Mouse (Mus musculus): ENCODE results near the gene Mns1. TPM values are rescaled to one million over a fixed set of nuclear protein-coding genes. Genes with fewer than 3 reads are reported as not detected.

Mns1 gene
- polyA plus RNA-seq, 1 experiment from 2014 or later: 28.6 TPM

DNA sequence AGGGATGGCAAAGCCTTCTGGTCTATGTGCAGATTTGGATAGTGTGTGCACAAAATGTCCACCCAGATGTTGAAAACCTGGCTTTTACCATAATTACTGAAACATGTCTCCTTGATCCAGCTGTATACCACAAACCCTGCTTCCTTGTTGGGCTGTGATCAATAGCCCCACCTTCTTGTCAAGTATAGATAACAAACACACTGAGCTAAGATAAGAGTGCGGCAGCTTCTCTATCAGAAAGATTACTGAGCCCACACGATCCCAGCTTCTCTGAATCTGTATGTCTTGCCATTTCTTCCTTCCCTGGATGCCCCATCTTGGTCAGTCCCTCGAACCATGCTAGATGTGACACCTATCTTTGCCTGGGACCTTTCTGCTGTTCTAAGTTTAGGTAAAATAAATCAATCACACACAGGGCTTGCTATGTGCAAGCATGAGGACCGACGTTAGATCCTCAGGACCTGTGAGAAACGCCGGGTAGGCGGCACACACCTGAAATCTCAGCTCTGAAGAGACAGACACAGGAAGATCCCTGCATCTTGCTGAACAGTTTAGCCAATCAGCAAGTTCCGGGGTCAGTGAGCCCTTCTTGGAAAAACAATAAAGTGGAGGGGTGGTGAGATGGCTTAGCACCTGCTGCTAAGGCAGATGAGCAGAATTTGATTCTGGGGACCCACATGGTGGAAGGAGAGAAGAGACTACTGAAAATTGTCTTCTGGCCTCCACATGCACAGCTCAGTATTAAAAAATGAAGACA is 31.8 kb upstream of the Mns1 start:
- WGBS: 95% methylated on average over 9 of the region's 9 CpGs
- ATAC-seq (ENCODE audit: low FRiP score, low read depth): no peak
- no peaks in the 10 kb centered on the region for H3K27me3 ChIP-seq (replicated peaks)
- H3K4me2 ChIP-seq (replicated peaks): no peak overlapping the region
- H3K4me1 ChIP-seq: peaks cover 5% of the 10 kb centered on the region
- no peaks in the 10 kb centered on the region for H3K9me3 ChIP-seq
- H3K9ac ChIP-seq: no peak overlapping the region
- H3K36me3 ChIP-seq: no peaks in the 10 kb centered on the region
- no peak overlapping the region for H3K4me3 ChIP-seq
- H3K27ac ChIP-seq: no peak overlapping the region

DNA sequence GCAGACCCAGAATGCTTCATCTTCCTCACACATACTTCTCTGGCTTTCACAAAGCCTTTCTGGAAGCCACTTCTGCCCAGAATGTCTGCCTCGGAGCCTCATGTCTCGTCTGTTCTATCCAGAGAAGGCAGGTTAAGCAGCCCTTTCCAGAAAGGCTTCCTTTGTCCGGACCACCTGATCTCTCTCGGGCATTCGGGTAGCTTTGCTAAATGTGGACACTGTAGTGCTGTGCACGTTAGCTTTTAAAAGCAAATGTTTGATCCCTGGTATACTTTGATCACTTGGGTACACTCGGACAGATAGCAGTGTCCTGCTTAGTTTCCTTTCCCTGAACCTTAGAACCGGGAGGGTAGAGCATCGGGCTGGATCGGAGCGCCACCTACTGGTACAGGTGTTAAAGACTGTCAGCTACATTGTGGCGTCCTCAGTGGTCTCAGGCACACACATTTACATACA is 29.7 kb upstream of the Mns1 start:
- Histone ChIP-seq H3K4me3 (no peak overlapping the region), H3K36me3 (no peaks in the 10 kb centered on the region), H3K4me1 (peaks cover 5% of the 10 kb centered on the region), H3K27me3 (replicated peaks) (no peaks in the 10 kb centered on the region), H3K9me3 (no peaks in the 10 kb centered on the region), H3K27ac (no peak overlapping the region), H3K9ac (peak overlapping the region; percentile 9; the same call in 1 of the 2 replicates), H3K4me2 (replicated peaks) (peak overlapping the region; percentile 48)
- ATAC-seq (ENCODE audit: low FRiP score, low read depth): peak; percentile 82
- WGBS: 15% methylated on average over 12 of the region's 12 CpGs

DNA sequence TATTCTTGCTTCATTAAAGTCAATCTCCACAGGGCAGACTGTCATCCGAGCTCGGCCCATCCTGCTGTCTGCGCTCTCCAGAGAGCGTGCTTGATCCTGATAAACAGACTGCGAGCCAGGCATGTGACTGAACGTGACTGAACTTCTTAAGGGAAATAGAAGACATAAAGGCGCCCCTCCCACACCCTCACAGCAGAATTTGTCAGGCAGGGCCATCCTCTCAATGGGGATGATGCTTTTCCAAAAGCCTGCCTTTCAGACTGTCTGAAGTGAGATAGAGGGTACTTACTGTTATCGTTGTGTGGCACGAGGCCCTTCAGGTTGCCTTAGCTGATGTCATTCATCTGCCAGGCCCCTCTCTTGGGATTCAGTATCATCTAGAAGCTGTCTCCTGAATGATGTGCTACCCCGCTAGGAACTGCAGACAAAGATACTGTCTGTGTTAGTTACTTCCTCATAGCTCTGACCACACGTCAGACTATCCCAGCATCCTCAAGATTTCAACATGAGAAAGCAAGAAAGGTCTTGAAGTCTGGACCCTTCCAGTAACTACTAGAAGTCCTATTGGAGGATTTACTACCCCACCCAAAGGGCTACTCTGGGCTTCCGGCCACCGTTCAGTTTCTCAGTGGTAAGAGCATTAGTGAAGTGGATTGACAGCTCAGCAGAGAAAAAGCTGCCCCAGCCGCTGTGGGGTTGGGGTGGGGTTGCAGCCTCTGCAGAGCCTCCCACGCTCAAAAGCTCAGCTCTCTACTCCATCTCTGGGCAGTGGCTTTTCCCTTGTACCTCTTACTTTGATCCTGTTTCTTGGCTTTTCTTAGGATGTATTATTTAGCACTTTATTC is 28.2 kb upstream of the Mns1 start:
- Histone ChIP-seq H3K27ac (no peak overlapping the region), H3K4me2 (replicated peaks) (no peak overlapping the region), H3K4me1 (peaks cover 5% of the 10 kb centered on the region), H3K36me3 (no peaks in the 10 kb centered on the region), H3K4me3 (no peak overlapping the region), H3K27me3 (replicated peaks) (no peaks in the 10 kb centered on the region), H3K9me3 (no peaks in the 10 kb centered on the region), H3K9ac (no peak overlapping the region)
- ATAC-seq (ENCODE audit: low FRiP score, low read depth): no peak
- WGBS: 63% methylated on average over 15 of the region's 15 CpGs

DNA sequence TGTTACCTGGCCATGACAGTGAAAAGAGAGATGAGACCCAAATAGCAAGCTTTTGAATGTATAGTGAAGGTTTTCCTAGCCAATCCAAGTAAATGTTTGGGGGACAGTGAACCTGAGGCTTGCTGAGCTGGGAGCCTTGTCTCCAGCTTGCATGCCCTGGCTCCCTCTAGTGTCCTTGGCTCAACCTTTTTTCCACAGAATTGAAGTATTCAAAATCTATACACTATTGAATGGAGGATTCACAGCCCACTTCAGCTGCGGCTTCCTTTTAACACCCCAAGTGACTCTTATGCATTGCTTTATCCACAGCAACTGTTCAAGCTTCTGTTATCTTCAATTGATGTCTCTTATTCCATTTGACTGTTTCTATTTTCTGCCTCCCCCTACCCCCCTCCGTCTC is 26.1 kb upstream of the Mns1 start:
- Histone ChIP-seq H3K4me2 (replicated peaks) (no peak overlapping the region), H3K36me3 (no peaks in the 10 kb centered on the region), H3K27ac (no peak overlapping the region), H3K4me3 (no peak overlapping the region), H3K9me3 (no peaks in the 10 kb centered on the region), H3K4me1 (peaks cover 5% of the 10 kb centered on the region), H3K27me3 (replicated peaks) (no peaks in the 10 kb centered on the region), H3K9ac (no peak overlapping the region)
- 88% methylated on average over 2 of the region's 2 CpGs for WGBS
- ATAC-seq (ENCODE audit: low FRiP score, low read depth): no peak

DNA sequence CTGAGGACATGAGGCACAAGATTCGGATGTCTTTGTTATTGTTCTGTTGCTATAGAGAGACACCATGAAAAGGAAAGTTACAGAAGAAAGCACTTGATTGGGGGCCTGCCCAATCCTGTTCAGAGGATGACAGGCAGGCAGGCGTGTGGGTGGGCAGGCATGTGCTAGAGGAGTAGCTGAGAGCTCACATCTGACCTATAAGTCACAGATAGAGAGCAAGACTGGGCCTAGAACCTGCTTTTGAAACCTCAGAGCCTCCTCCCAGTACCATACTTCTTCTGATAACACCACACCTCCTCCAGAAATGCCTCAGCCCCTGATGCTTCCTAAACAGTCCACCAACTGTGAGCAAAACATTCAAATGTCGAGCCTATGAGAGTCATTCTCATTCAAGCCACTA is 19.4 kb upstream of the Mns1 start:
- no peak for ATAC-seq (ENCODE audit: low FRiP score, low read depth)
- no peaks in the 10 kb centered on the region for H3K36me3 ChIP-seq

DNA sequence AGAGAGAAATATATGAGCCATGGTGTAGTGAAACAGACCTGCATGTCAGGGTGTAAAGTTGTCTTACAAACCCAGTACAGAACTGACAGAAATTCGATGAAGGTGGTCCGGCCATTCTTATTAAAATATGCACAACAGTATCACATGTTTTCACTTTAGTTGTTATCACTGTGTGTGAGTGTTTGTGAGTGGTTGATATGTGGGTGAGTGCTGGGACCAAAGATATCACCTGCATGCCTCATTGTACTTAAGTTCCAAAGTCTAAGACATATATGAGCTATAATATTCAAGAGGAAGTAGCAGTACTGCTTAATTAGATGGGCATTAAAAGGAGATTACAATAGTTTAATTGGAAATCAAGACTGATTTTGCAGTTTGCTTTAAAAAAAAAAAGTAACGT is 17.3 kb upstream of the Mns1 start:
- Histone ChIP-seq H3K4me2 (replicated peaks) (no peak overlapping the region), H3K27ac (no peak overlapping the region), H3K4me3 (no peak overlapping the region), H3K4me1 (peaks cover 8% of the 10 kb centered on the region; the same call in 1 of the 2 replicates), H3K27me3 (replicated peaks) (no peaks in the 10 kb centered on the region), H3K9ac (no peak overlapping the region), H3K9me3 (no peaks in the 10 kb centered on the region), H3K36me3 (no peaks in the 10 kb centered on the region)
- no peak for ATAC-seq (ENCODE audit: low FRiP score, low read depth)
- 87% methylated on average over 3 of the region's 3 CpGs for WGBS

More for the DNA sequence above, 19.4 kb upstream of the Mns1 start:
- Histone ChIP-seq H3K9ac (no peak overlapping the region), H3K4me3 (no peak overlapping the region), H3K27ac (no peak overlapping the region), H3K4me1 (peaks cover 8% of the 10 kb centered on the region; the same call in 1 of the 2 replicates), H3K9me3 (no peaks in the 10 kb centered on the region), H3K4me2 (replicated peaks) (no peak overlapping the region), H3K27me3 (replicated peaks) (no peaks in the 10 kb centered on the region)
- 86% methylated on average over 3 of the region's 3 CpGs for WGBS

DNA sequence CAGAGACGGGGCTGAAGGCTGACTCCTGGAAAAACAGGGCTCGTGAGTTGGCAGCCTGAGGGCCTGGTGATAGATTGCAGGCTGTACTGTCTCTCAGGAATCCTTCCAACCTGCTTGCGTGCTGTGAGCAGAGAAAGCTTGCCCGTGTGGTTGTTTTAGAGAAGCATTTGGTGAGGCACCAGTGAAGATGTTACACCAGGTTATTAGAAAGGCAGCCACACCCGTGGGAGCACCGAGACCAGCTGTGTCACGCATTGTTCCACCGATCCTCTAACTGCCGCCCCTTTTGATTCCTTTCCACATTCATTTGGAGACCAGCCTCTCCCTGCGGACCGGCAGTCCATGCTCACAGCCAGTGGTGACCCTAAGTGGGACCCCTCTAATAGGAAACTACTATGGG is 15.5 kb upstream of the Mns1 start:
- H3K36me3 ChIP-seq: no peaks in the 10 kb centered on the region
- no peak overlapping the region for H3K4me2 ChIP-seq (replicated peaks)
- no peak for ATAC-seq (ENCODE audit: low FRiP score, low read depth)
- H3K27ac ChIP-seq: no peak overlapping the region
- H3K4me3 ChIP-seq: no peak overlapping the region
- H3K9ac ChIP-seq: no peak overlapping the region
- no peaks in the 10 kb centered on the region for H3K9me3 ChIP-seq
- WGBS: 52% methylated on average over 11 of the region's 11 CpGs
- no peaks in the 10 kb centered on the region for H3K27me3 ChIP-seq (replicated peaks)
- H3K4me1 ChIP-seq: peaks cover 8% of the 10 kb centered on the region; the same call in 1 of the 2 replicates

DNA sequence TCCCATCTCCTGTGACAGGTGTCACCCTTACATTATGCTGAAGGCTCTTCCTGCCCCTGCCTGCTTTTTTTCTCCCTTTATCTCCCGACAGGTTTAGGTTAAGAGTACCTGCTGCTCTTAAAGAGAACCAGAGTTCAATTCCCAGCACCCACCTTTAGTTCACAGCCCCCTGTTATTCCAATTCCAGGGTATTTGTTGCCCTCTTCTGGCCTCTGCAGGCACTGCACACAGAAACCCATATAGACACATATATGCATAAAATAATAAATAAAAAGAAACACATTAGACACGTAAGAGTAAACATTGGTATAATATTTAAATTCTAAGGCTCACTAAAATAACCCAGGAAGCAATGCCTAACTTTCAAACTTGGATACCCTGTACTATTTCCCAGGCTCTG is 15.1 kb upstream of the Mns1 start:
- 88% methylated on average over 2 of the region's 2 CpGs for WGBS
- Histone ChIP-seq H3K9ac (no peak overlapping the region), H3K36me3 (no peaks in the 10 kb centered on the region), H3K27ac (no peak overlapping the region), H3K9me3 (no peaks in the 10 kb centered on the region), H3K27me3 (replicated peaks) (no peaks in the 10 kb centered on the region), H3K4me3 (no peak overlapping the region), H3K4me2 (replicated peaks) (no peak overlapping the region), H3K4me1 (peaks cover 8% of the 10 kb centered on the region; the same call in 1 of the 2 replicates)
- ATAC-seq (ENCODE audit: low FRiP score, low read depth): no peak

DNA sequence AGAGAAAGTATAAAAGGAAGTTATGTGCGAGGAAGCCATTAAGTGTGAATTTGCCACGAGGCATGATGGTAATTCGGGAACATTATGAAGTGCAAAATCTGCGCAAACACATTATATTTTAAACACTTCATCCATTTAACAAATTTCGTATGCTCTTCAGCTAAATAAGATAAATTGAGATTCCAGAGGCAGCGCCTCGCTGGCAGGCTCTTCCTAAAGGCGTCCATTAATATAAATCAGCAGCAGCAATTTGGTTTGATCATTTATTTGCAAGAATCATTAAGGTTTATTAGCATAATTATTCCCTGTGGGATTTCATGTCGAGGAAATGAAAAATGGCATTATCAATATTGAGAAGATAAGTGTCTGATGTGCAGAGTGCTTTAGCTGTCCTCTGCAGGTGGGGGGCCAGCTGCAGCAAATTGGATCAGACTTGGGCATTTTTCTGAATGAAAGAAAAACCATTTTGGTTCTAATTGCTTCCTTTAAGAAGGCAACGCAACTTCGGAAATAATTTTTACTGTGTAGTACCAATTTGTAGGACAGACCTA is 12.4 kb upstream of the Mns1 start:
- ATAC-seq (ENCODE audit: low FRiP score, low read depth): no peak
- no peaks in the 10 kb centered on the region for H3K27me3 ChIP-seq (replicated peaks)
- H3K27ac ChIP-seq: no peak overlapping the region
- no peaks in the 10 kb centered on the region for H3K9me3 ChIP-seq
- H3K4me1 ChIP-seq: peaks cover 8% of the 10 kb centered on the region; the same call in 1 of the 2 replicates
- H3K4me3 ChIP-seq: no peak overlapping the region
- WGBS: 62% methylated on average over 11 of the region's 11 CpGs
- no peak overlapping the region for H3K9ac ChIP-seq
- H3K36me3 ChIP-seq: no peaks in the 10 kb centered on the region
- H3K4me2 ChIP-seq (replicated peaks): no peak overlapping the region

DNA sequence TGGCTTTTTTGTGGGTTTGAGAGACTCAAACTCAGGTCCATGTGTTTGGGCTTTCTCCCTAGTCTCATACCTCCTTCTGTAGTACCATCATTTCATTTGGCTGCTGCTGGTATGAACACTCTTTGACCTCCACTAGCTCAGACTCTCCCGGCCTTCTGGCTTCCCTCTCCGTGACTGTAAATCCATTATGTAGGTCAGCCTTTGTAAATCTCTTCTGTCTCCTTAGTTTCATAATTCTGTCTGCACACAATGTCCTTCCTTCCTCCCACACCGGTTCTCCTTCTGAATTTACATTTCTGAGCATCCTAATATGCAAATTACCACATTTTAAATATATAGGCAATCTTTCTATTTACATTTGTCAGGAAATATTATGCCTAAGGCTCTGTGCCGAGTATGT is 9.9 kb upstream of the Mns1 start:
- 72% methylated on average over 4 of the region's 4 CpGs for WGBS

DNA sequence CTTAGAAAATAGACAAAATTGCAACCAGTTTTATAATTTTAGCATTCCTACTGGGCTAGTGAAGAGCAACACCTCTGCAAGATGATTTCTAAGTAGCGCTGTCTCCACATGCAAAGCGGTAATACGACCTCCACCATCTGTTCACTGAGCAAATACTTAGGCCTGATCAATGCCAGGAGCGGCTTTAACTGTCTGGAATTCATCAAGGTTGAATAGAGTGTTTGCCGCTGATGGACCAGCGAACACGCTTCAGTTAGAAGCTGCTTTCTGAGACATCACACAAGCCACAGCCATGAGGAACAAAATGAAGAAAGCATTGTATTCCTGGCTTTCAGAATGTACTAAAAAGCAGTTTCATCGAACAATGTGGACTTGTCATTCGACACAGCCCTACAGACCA is 2.9 kb upstream of the Mns1 start:
- Histone ChIP-seq H3K4me2 (replicated peaks) (no peak overlapping the region), H3K4me1 (peaks cover 12% of the 10 kb centered on the region), H3K9me3 (no peaks in the 10 kb centered on the region), H3K4me3 (no peak overlapping the region), H3K27ac (no peak overlapping the region), H3K9ac (no peak overlapping the region), H3K36me3 (no peaks in the 10 kb centered on the region), H3K27me3 (replicated peaks) (no peaks in the 10 kb centered on the region)
- 50% methylated on average over 9 of the region's 9 CpGs for WGBS
- no peak for ATAC-seq (ENCODE audit: low FRiP score, low read depth)

More for the DNA sequence above, 9.9 kb upstream of the Mns1 start:
- H3K9me3 ChIP-seq: no peaks in the 10 kb centered on the region
- no peaks in the 10 kb centered on the region for H3K4me1 ChIP-seq
- H3K4me3 ChIP-seq: no peak overlapping the region
- H3K27ac ChIP-seq: no peak overlapping the region
- no peaks in the 10 kb centered on the region for H3K36me3 ChIP-seq
- ATAC-seq (ENCODE audit: low FRiP score, low read depth): no peak
- no peak overlapping the region for H3K9ac ChIP-seq
- H3K4me2 ChIP-seq (replicated peaks): no peak overlapping the region
- H3K27me3 ChIP-seq (replicated peaks): no peaks in the 10 kb centered on the region

DNA sequence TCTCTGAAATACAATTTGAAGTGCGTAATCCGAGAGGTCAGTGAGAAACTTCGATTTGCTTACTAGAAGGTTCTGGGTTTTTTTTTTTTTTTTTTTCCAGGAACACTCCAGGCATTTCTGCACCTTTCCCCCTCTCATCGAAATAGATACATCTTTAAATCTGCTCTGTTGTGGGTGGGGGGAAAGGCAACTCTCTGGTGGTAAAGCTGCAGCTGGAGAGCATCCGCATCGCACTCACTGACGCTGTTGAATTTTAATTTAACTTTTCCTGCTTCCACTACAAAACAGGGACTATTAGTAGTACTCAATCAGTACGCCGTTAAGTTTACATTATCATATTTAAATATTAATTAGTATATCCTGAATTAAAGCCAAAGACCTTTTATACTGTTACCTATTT is 938 bp downstream of the Mns1 start:
- Histone ChIP-seq H3K9me3 (no peaks in the 10 kb centered on the region), H3K4me2 (replicated peaks) (peak overlapping the region; percentile 90), H3K4me1 (peaks cover 12% of the 10 kb centered on the region), H3K27me3 (replicated peaks) (no peaks in the 10 kb centered on the region), H3K27ac (no peak overlapping the region), H3K9ac (0 out of 2 replicates have a peak overlapping the region, but pooled peaks have one; percentile 49), H3K36me3 (peaks cover 4% of the 10 kb centered on the region; the same call in 1 of the 2 replicates), H3K4me3 (peak overlapping the region; percentile 60)
- ATAC-seq (ENCODE audit: low FRiP score, low read depth): no peak
- WGBS: 3% methylated on average over 9 of the region's 9 CpGs

Measured in neural tube, embryonic 12.5 days (tissue).